Mouse (Mus musculus) cerebellum, adult 9-11 months (tissue): ENCODE results near the gene Btbd35f2.
"Not testable (repeated sequence)": the region's sequence is repeated elsewhere in the genome, so short reads cannot be mapped to it uniquely, and the experiment has no call there.

Experiments
- DNase-seq: peaks from one replicate; pipeline ENCODE4 v3.0.0; 2022

The Btbd35f2 gene

GRCm38 (mm10) chrX:32278094-32278493 is at the start of gene Btbd35f2:
Btbd35f2 (plus strand) TSS chrX:32278394.
- not testable (repeated sequence) for DNase-seq
